Mouse (Mus musculus): ENCODE results near the gene Gas1.

Gas1 gene

GRCm38 (mm10) chr13:60177106-60177796 is at the start of gene Gas1:
Gene Gas1, minus strand, starts transcription at chr13:60177365.
- peak; percentile 97 for DNase-seq (ENCODE audit: low read depth, low spot score)

- DNase-seq (ENCODE audit: low read depth, low spot score): peak; percentile 85
Measured at GRCm38 (mm10) chr13:60226251-60226836, 49.2 kb upstream of the Gas1 start.

GRCm38 (mm10) chr13:60225736-60226135 is 48.6 kb upstream of the Gas1 start:
- peak; percentile 39 for DNase-seq (ENCODE audit: low read depth, low spot score)

GRCm38 (mm10) chr13:60225276-60225675 is 48.1 kb upstream of the Gas1 start:
- DNase-seq (ENCODE audit: low read depth, low spot score): no peak

GRCm38 (mm10) chr13:60223797-60224196 is 46.6 kb upstream of the Gas1 start:
- peak; percentile 71 for DNase-seq (ENCODE audit: low read depth, low spot score)

GRCm38 (mm10) chr13:60222336-60222735 is 45.2 kb upstream of the Gas1 start:
- DNase-seq (ENCODE audit: low read depth, low spot score): no peak

GRCm38 (mm10) chr13:60213896-60214295 is 36.7 kb upstream of the Gas1 start:
- no peak for DNase-seq (ENCODE audit: low read depth, low spot score)

GRCm38 (mm10) chr13:60207135-60207601 is 30.0 kb upstream of the Gas1 start:
- no peak for DNase-seq (ENCODE audit: low read depth, low spot score)

- no peak for DNase-seq (ENCODE audit: low read depth, low spot score)
Measured at GRCm38 (mm10) chr13:60204746-60205145, 27.6 kb upstream of the Gas1 start.

- no peak for DNase-seq (ENCODE audit: low read depth, low spot score)
Measured at GRCm38 (mm10) chr13:60193273-60193672, 16.1 kb upstream of the Gas1 start.

GRCm38 (mm10) chr13:60189923-60190322 is 12.8 kb upstream of the Gas1 start:
- no peak for DNase-seq (ENCODE audit: low read depth, low spot score)

- DNase-seq (ENCODE audit: low read depth, low spot score): no peak
Measured at GRCm38 (mm10) chr13:60188952-60189351, 11.8 kb upstream of the Gas1 start.

- DNase-seq (ENCODE audit: low read depth, low spot score): no peak
Measured at GRCm38 (mm10) chr13:60187276-60187675, 10.1 kb upstream of the Gas1 start.

- no peak for DNase-seq (ENCODE audit: low read depth, low spot score)
Measured at GRCm38 (mm10) chr13:60182346-60182745, 5.2 kb upstream of the Gas1 start.

GRCm38 (mm10) chr13:60179641-60180040 is 2.5 kb upstream of the Gas1 start:
- DNase-seq (ENCODE audit: low read depth, low spot score): no peak

- peak; percentile 94 for DNase-seq (ENCODE audit: low read depth, low spot score)
Measured at GRCm38 (mm10) chr13:60178416-60178815, 1.3 kb upstream of the Gas1 start.

GRCm38 (mm10) chr13:60177797-60178110 is 589 bp upstream of the Gas1 start:
- no peak for DNase-seq (ENCODE audit: low read depth, low spot score)

- DNase-seq (ENCODE audit: low read depth, low spot score): no peak
Measured at GRCm38 (mm10) chr13:60176776-60177105, 424 bp downstream of the Gas1 start.

GRCm38 (mm10) chr13:60176136-60176775 is 909 bp downstream of the Gas1 start:
- peak; percentile 75 for DNase-seq (ENCODE audit: low read depth, low spot score)

- DNase-seq (ENCODE audit: low read depth, low spot score): no peak
Measured at GRCm38 (mm10) chr13:60175490-60176135, 1.6 kb downstream of the Gas1 start.

- DNase-seq (ENCODE audit: low read depth, low spot score): no peak
Measured at GRCm38 (mm10) chr13:60174953-60175352, 2.2 kb downstream of the Gas1 start.
